Mouse (Mus musculus) heart, embryonic 15.5 days (tissue): ENCODE measurements at regions not wholly inside any gene's neighbourhood (a gene's known extent, or its start where the extent isn't known, plus 50 kb on each side); places are given as distances from the start of the nearest gene placed in this dataset.

Source experiments
- ATAC-seq: fragments of 200-750 bp; cut with Nextera tagmentation; replicated peaks from 2 replicates; pipeline ENCODE4 v1.8.0; 2017; ENCODE audit warnings: low read depth, moderate TSS enrichment; ENCODE audit not compliant: insufficient number of reproducible peaks, insufficient read depth, low FRiP score
- H3K27ac ChIP-seq: fragments of 300-500 bp; sonication (generic); 2 replicates; pipeline ENCODE4 v1.5.1; 2015; ENCODE audit warnings: mild to moderate bottlenecking, inconsistent platforms
- H3K27me3 ChIP-seq: fragments of 300-500 bp; sonication (generic); 2 replicates; pipeline ENCODE4 v1.6.1; 2015; ENCODE audit warnings: inconsistent platforms
- H3K36me3 ChIP-seq: fragments of 300-500 bp; sonication (generic); 2 replicates; pipeline ENCODE4 v1.6.1; 2015; ENCODE audit warnings: mild to moderate bottlenecking, inconsistent platforms
- H3K4me1 ChIP-seq: fragments of 300-500 bp; sonication (generic); replicated peaks from 2 replicates; pipeline ENCODE4 v1.6.1; 2015; ENCODE audit warnings: inconsistent platforms
- H3K4me2 ChIP-seq: fragments of 300-500 bp; sonication (generic); 2 replicates; pipeline ENCODE4 v1.6.1; 2015; ENCODE audit warnings: inconsistent platforms, mild to moderate bottlenecking, moderate library complexity
- H3K4me3 ChIP-seq: fragments of 300-500 bp; sonication (generic); 2 replicates; pipeline ENCODE4 v1.5.1; 2015; ENCODE audit warnings: mild to moderate bottlenecking, inconsistent platforms
- H3K9ac ChIP-seq: fragments of 300-500 bp; sonication (generic); 2 replicates; pipeline ENCODE4 v1.6.1; 2015; ENCODE audit warnings: mild to moderate bottlenecking, inconsistent platforms
- H3K9me3 ChIP-seq: fragments of 300-500 bp; sonication (generic); replicated peaks from 2 replicates; pipeline ENCODE4 v1.6.1; 2016; ENCODE audit warnings: inconsistent platforms
- WGBS: fragments of 180-500 bp; shearing (Covaris S2); methylation state at CpG from one replicate; pipeline ENCODE4 v1.1.7; 2015; ENCODE audit warnings: mixed read lengths; 5-methylcytosine and 5-hydroxymethylcytosine counted together

GRCm38 (mm10) chr5:75248279-75248678 lies 96.2 kb downstream of the Pdgfra start:
- Histone ChIP-seq H3K36me3 (no peaks in the 10 kb centered on the region), H3K27ac (no peak overlapping the region), H3K9ac (no peak overlapping the region), H3K9me3 (no peaks in the 10 kb centered on the region), H3K27me3 (peaks cover 6% of the 10 kb centered on the region; the same call in 1 of the 2 replicates), H3K4me3 (no peak overlapping the region), H3K4me2 (no peak overlapping the region), H3K4me1 (no peaks in the 10 kb centered on the region)
- 89% methylated on average over 6 of the region's 6 CpGs for WGBS
- no peak for ATAC-seq

DNA sequence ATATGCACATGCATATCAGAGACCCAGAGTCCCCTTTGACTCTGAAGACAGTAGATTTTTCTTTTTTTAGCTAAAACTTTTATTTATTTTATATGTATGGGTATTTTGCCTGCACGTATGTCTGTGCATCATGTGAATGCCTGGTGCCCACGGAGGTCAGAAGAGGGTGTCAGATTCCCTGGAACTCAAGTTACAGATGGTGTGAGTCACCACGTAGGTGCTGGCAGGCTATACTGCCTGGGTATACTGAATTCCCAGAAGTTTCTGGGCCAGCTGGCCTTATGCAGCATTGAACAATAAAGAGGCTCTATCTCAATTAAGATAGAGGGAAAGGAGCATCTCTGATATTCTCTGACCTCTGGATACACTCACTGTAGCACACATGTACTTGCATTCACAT lies 97.6 kb downstream of the Pdgfra start:
- peaks cover 6% of the 10 kb centered on the region; the same call in 1 of the 2 replicates for H3K27me3 ChIP-seq
- H3K4me3 ChIP-seq = no peak overlapping the region
- ATAC-seq = no peak
- H3K9ac ChIP-seq = no peak overlapping the region
- WGBS = 68% methylated on average over 3 of the region's 3 CpGs
- H3K9me3 ChIP-seq = no peaks in the 10 kb centered on the region
- no peaks in the 10 kb centered on the region for H3K4me1 ChIP-seq
- no peak overlapping the region for H3K4me2 ChIP-seq
- H3K36me3 ChIP-seq = no peaks in the 10 kb centered on the region
- no peak overlapping the region for H3K27ac ChIP-seq

DNA sequence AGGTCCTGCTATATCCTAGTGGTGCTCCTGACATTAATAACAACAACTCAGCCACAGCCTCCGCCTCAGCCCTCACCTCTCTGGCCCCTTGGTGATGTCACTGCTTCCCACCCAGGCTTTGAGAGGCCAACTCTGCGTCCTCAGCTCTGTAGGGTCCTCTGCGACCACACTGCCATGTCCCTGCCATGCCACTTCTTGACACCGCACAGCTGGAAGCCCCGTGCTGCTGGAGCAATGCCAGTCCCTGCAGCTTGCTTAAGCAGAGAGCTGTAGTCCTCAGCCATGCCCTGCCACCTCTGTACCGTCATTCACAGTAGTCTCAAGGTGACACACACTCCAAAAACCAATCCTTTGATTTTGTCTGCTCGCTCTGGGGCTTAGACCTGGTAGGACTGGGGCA lies 101.3 kb downstream of the Pdgfra start:
- Histone ChIP-seq H3K27me3 (no peaks in the 10 kb centered on the region), H3K4me2 (no peak overlapping the region), H3K9me3 (no peaks in the 10 kb centered on the region), H3K4me3 (no peak overlapping the region), H3K9ac (no peak overlapping the region), H3K27ac (no peak overlapping the region), H3K4me1 (no peaks in the 10 kb centered on the region), H3K36me3 (no peaks in the 10 kb centered on the region)
- 54% methylated on average over 7 of the region's 7 CpGs for whole genome bisulfite sequencing
- no peak for ATAC-seq

GRCm38 (mm10) chr5:75253830-75254229 lies 101.7 kb downstream of the Pdgfra start:
- ATAC-seq = no peak
- H3K4me3 ChIP-seq = no peak overlapping the region
- H3K27ac ChIP-seq = no peak overlapping the region
- H3K9me3 ChIP-seq = no peaks in the 10 kb centered on the region
- WGBS = 81% methylated on average over 5 of the region's 5 CpGs
- H3K4me1 ChIP-seq = no peaks in the 10 kb centered on the region
- no peaks in the 10 kb centered on the region for H3K27me3 ChIP-seq
- no peaks in the 10 kb centered on the region for H3K36me3 ChIP-seq
- no peak overlapping the region for H3K4me2 ChIP-seq
- no peak overlapping the region for H3K9ac ChIP-seq

DNA sequence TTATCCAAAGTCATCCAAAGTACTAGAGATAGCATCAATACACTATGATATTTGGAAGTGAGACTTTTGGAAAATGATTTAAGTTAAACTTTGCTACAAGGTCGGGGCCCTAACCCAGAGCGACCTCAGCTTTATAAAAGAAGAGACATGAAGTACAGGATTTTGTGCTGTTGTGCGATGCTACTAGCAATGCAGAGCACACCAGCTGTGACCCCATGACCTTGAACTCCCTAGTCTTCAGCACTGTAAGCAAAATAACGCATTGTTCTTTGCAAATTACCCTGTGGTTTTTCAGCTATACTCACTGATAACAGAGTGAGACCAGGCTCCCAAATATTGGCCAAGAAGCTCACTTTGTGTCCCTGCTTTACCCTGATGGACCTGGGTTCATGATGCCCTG lies 104.1 kb downstream of the Pdgfra start:
- Histone ChIP-seq H3K27me3 (no peaks in the 10 kb centered on the region), H3K4me3 (no peak overlapping the region), H3K9me3 (no peaks in the 10 kb centered on the region), H3K4me1 (0 out of 2 replicates have a peak, but pooled peaks cover 4% of the 10 kb centered on the region), H3K4me2 (no peak overlapping the region), H3K27ac (no peak overlapping the region), H3K9ac (no peak overlapping the region), H3K36me3 (no peaks in the 10 kb centered on the region)
- no peak for ATAC-seq
- 84% methylated on average over 4 of the region's 4 CpGs for WGBS

- no peak for ATAC-seq
- Histone ChIP-seq H3K4me2 (no peak overlapping the region), H3K27ac (no peak overlapping the region), H3K36me3 (no peaks in the 10 kb centered on the region), H3K4me1 (0 out of 2 replicates have a peak, but pooled peaks cover 4% of the 10 kb centered on the region), H3K27me3 (no peaks in the 10 kb centered on the region), H3K9me3 (no peaks in the 10 kb centered on the region), H3K4me3 (no peak overlapping the region), H3K9ac (no peak overlapping the region)
- WGBS = 67% methylated on average over 2 of the region's 2 CpGs
Measured at GRCm38 (mm10) chr5:75257067-75257466, 105.0 kb downstream of the Pdgfra start.

DNA sequence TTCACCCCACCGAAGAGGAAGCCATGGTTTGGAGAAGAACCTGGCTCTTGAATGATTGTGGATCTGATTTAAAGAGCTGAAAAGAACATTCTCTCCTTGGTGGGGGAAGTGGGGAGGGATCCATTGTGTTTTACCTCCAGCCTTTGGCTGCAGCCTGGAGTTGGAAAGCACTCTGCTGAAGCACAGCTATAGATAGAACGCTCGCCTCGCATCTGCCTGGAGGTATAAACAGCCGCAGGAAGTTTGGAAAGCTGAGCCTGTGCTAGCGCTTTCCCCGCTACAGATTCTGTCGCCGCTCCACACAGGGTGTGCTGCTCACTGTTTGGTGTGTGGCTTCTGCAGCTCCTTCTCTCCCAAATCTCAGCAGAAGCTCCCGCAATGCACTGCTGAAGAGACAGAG lies 108.2 kb downstream of the Pdgfra start:
- Histone ChIP-seq H3K4me2 (peak overlapping the region; percentile 33; the same call in 1 of the 2 replicates), H3K27me3 (no peaks in the 10 kb centered on the region), H3K27ac (no peak overlapping the region), H3K4me3 (no peak overlapping the region), H3K9me3 (no peaks in the 10 kb centered on the region), H3K4me1 (0 out of 2 replicates have a peak, but pooled peaks cover 4% of the 10 kb centered on the region), H3K36me3 (no peaks in the 10 kb centered on the region), H3K9ac (no peak overlapping the region)
- WGBS = 48% methylated on average over 10 of the region's 10 CpGs
- ATAC-seq = no peak

DNA sequence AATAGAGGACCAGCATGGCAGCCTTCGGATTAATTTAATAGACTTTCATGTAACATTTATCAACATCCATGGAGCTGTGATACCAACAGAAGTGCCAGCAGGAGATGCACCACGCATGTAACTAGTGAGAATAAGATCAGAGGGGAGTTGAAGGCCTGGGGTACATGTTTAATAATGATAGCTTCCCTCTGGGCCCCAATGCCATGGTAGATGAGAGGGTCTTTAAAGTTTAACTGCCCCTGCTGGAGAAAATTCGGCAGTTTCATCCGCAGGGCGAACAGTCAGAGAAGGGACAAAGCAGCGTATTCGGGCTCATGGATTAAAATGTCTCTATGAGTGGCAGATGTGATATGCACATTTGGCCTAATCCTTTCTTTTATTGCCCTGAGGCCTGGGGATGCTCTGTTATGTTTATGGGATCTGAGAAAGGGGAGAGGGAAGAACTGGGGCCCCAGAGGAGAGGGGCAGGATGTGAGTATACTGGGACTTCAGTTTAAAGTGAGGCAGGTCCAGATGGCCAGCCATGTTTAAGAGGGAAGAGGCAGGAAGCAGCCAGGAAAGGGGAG lies 114.1 kb downstream of the Pdgfra start:
- H3K27me3 ChIP-seq = no peaks in the 10 kb centered on the region
- no peaks in the 10 kb centered on the region for H3K36me3 ChIP-seq
- WGBS = 87% methylated on average over 7 of the region's 7 CpGs
- no peak overlapping the region for H3K27ac ChIP-seq
- no peak for ATAC-seq
- H3K4me3 ChIP-seq = no peak overlapping the region
- no peaks in the 10 kb centered on the region for H3K4me1 ChIP-seq
- no peak overlapping the region for H3K4me2 ChIP-seq
- no peaks in the 10 kb centered on the region for H3K9me3 ChIP-seq
- H3K9ac ChIP-seq = no peak overlapping the region

DNA sequence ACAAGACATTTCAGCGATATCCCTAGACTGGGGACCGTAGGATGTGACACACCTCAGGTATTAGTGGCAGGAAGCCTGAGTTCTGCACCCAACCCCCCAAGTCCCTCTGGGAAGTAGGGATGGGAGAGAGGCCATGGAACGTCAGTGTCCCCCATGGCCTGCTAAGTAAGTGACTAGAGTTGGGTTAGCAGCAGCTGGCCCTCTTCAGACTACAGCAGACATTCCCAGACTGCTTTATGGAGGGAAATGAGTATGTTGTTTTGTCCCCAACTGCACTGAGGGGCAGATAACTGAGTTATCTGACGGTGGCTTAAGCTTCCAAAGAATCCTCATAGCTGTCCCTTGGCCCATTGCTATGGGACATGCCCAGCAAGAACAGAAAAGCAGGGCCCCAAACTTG lies 114.8 kb downstream of the Pdgfra start:
- Histone ChIP-seq H3K4me3 (no peak overlapping the region), H3K9ac (no peak overlapping the region), H3K9me3 (no peaks in the 10 kb centered on the region), H3K27me3 (no peaks in the 10 kb centered on the region), H3K27ac (no peak overlapping the region), H3K36me3 (no peaks in the 10 kb centered on the region), H3K4me2 (no peak overlapping the region), H3K4me1 (no peaks in the 10 kb centered on the region)
- no peak for ATAC-seq
- WGBS = 57% methylated on average over 4 of the region's 4 CpGs

GRCm38 (mm10) chr5:75267766-75268165 lies 115.7 kb downstream of the Pdgfra start:
- Histone ChIP-seq H3K4me3 (no peak overlapping the region), H3K9ac (no peak overlapping the region), H3K27ac (no peak overlapping the region), H3K4me1 (no peaks in the 10 kb centered on the region), H3K9me3 (no peaks in the 10 kb centered on the region), H3K4me2 (no peak overlapping the region), H3K27me3 (no peaks in the 10 kb centered on the region), H3K36me3 (no peaks in the 10 kb centered on the region)
- no peak for ATAC-seq
- 56% methylated on average over 3 of the region's 3 CpGs for WGBS

- no peak for ATAC-seq
- no peaks in the 10 kb centered on the region for H3K9me3 ChIP-seq
- no peak overlapping the region for H3K9ac ChIP-seq
- 85% methylated on average over 3 of the region's 3 CpGs for WGBS
- H3K4me3 ChIP-seq = no peak overlapping the region
- no peaks in the 10 kb centered on the region for H3K36me3 ChIP-seq
- no peaks in the 10 kb centered on the region for H3K4me1 ChIP-seq
- H3K4me2 ChIP-seq = no peak overlapping the region
- no peaks in the 10 kb centered on the region for H3K27me3 ChIP-seq
- no peak overlapping the region for H3K27ac ChIP-seq
Measured at GRCm38 (mm10) chr5:75278041-75278440, 125.9 kb downstream of the Pdgfra start.

DNA sequence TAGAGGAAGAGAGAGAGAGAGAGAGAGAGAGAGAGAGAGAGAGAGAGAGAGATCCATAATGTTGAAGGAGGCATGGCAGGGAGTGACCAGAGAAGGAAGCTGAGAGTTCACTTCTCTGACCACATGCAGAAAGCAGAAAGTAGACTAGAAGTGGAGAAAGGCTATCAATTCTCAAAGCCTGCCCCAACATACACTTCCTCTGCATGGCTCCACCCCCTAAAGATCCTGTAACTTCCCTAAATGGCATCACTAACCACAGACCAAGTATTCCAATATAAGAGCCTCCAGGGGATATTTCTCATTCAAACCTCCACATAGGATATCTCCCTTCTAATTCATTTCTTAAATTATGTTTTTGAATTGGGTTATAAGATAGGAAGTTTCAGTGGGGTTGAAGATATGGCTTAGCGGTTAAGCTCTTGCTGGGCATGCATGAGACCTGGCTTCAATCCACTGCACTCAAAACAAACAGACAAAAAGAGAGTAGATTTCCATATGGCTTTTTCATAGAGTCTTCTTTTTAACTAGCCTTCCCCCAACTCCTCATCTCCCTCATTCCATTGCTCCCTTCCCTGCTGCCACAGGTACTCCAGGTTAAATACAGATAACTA lies 127.6 kb downstream of the Pdgfra start:
- no peaks in the 10 kb centered on the region for H3K4me1 ChIP-seq
- no peak overlapping the region for H3K4me3 ChIP-seq
- 72% methylated on average over 1 of the region's 1 CpGs for WGBS
- H3K27me3 ChIP-seq = no peaks in the 10 kb centered on the region
- H3K36me3 ChIP-seq = no peaks in the 10 kb centered on the region
- no peak overlapping the region for H3K27ac ChIP-seq
- H3K4me2 ChIP-seq = no peak overlapping the region
- no peak for ATAC-seq
- H3K9ac ChIP-seq = no peak overlapping the region
- no peaks in the 10 kb centered on the region for H3K9me3 ChIP-seq
